7 mouse cellular contexts compared by ENCODE assay signal in genomic region chr2:156873629-156874028, GRCm38 (mm10). TPM values are rescaled to one million over a fixed set of nuclear protein-coding genes. Genes with fewer than 3 reads are reported as not detected.
DNase-seq lines count a peak whose midpoint lies in the region; ATAC-seq and TF ChIP-seq lines count a peak whose summit lies in the region.

No protein-coding gene starts in this region.

- no peak overlapping the region for H3K9ac ChIP-seq in limb, embryonic 14.5 days (ENCODE audit: low read depth, low read length, severe bottlenecking)
- no peak overlapping the region for H3K9ac ChIP-seq in neural tube, embryonic 13.5 days

- H3K9me3 ChIP-seq in limb, embryonic 14.5 days (ENCODE audit: control insufficient read depth, low read length), result no peaks in the 10 kb centered on the region
- no peaks in the 10 kb centered on the region for H3K9me3 ChIP-seq in neural tube, embryonic 13.5 days

- no peaks in the 10 kb centered on the region for H3K4me1 ChIP-seq in limb, embryonic 14.5 days (ENCODE audit: control insufficient read depth, insufficient read depth, low read length)
- H3K4me1 ChIP-seq in neural tube, embryonic 13.5 days (replicated peaks), result peaks cover 14% of the 10 kb centered on the region; the same call in 1 of the 2 replicates

- peaks cover 61% of the 10 kb centered on the region for H3K36me3 ChIP-seq in limb, embryonic 14.5 days (ENCODE audit: control insufficient read depth, insufficient read depth, low read length)
- peaks cover 66% of the 10 kb centered on the region for H3K36me3 ChIP-seq in neural tube, embryonic 13.5 days

- no peak overlapping the region for H3K4me2 ChIP-seq in limb, embryonic 14.5 days (replicated peaks; ENCODE audit: low read depth, low read length, severe bottlenecking)
- no peak overlapping the region for H3K4me2 ChIP-seq in neural tube, embryonic 13.5 days

- H3K27ac ChIP-seq in limb, embryonic 14.5 days (replicated peaks; ENCODE audit: low read depth, low read length), result no peak overlapping the region
- no peak overlapping the region for H3K27ac ChIP-seq in neural tube, embryonic 13.5 days (replicated peaks)

- 0 out of 2 replicates have a peak, but pooled peaks have one; percentile 57 for ATAC-seq in limb, embryonic 14.5 days (ENCODE audit: low FRiP score, low read depth)
- ATAC-seq in neural tube, embryonic 13.5 days (ENCODE audit: low read depth), result peak; percentile 47; the same call in 1 of the 2 replicates

- H3K4me3 ChIP-seq in limb, embryonic 14.5 days (replicated peaks; ENCODE audit: low read length), result no peak overlapping the region
- no peak overlapping the region for H3K4me3 ChIP-seq in neural tube, embryonic 13.5 days

- intact Hi-C loops in heart, postnatal 14 days (cut with DNase I), result loop anchor here (2.0 to 5.0 kb wide), 2 partner anchors 123 to 209 kb away; no protein-coding TSS in a partner anchor

- TF ChIP-seq POLR2A in limb, embryonic 14.5 days (IDR thresholded peaks at IDR 0.05; ENCODE audit: borderline replicate concordance, extremely low read depth, insufficient read depth, insufficient read length), result no peak

- peak; percentile 29 for DNase-seq in urinary bladder, postnatal 25 days (ENCODE audit: low spot score)
- no peak for DNase-seq in urinary bladder, adult 2 months (ENCODE audit: low spot score)
- peak; percentile 62 for DNase-seq in adrenal gland, postnatal 10 days
- DNase-seq in embryo, embryonic 10.5 days (ENCODE audit: low spot score), result peak; percentile 81
- DNase-seq in heart, postnatal 14 days, result peak; percentile 41 to 69
- peak; percentile 53 for DNase-seq in limb, embryonic 14.5 days (ENCODE audit: low spot score)

- H3K27me3 ChIP-seq in limb, embryonic 14.5 days (ENCODE audit: control insufficient read depth, insufficient read depth, low read length), result no peaks in the 10 kb centered on the region
- no peaks in the 10 kb centered on the region for H3K27me3 ChIP-seq in neural tube, embryonic 13.5 days

- WGBS in limb, embryonic 14.5 days, result 30% methylated on average over 5 of the region's 5 CpGs
- 34% methylated on average over 5 of the region's 5 CpGs for WGBS in neural tube, embryonic 13.5 days

RNA-seq across cellular contexts. Expression of gene Rab5if, which starts 10.7 kb away (rescaled TPM):
- 110 and 134 TPM in 2 replicates for polyA plus RNA-seq in urinary bladder, adult 2 months (2012; rRNA removed)
- total RNA-seq in adrenal gland, postnatal 10 days (2021), result 100 to 1,000 TPM; 277 to 282 TPM
- 100 to 1,000 TPM; 119 to 128 TPM for total RNA-seq in heart, postnatal 14 days (2021)
- 106 and 120 TPM in 2 replicates for polyA plus RNA-seq in limb, embryonic 14.5 days (2012; rRNA removed)
- 167 and 171 TPM in 2 replicates for polyA plus RNA-seq in limb, embryonic 14.5 days (2014; fragmentation: Nextera tagmentation; extraction: Ambion mirVana)
- polyA plus RNA-seq in neural tube, embryonic 13.5 days (2015; fragmentation: Nextera tagmentation; extraction: Ambion mirVana), result 161 and 167 TPM in 2 replicates

RNA-seq across cellular contexts. Expression of gene Sla2, which starts 13.4 kb away (rescaled TPM):
- 0.28 and 0.31 TPM in 2 replicates for polyA plus RNA-seq in urinary bladder, adult 2 months (2012; rRNA removed)
- under 1 TPM; 0.18 to 0.30 TPM for total RNA-seq in adrenal gland, postnatal 10 days (2021)
- 1 to 10 TPM in 1 of 2 experiments, under 1 TPM in 1; 0.10 to 1.3 TPM for total RNA-seq in heart, postnatal 14 days (2021)
- polyA plus RNA-seq in limb, embryonic 14.5 days (2012; rRNA removed), result 0.15 and 0.27 TPM in 2 replicates
- polyA plus RNA-seq in limb, embryonic 14.5 days (2014; fragmentation: Nextera tagmentation; extraction: Ambion mirVana), result 0.23 and 0.26 TPM in 2 replicates
- polyA plus RNA-seq in neural tube, embryonic 13.5 days (2015; fragmentation: Nextera tagmentation; extraction: Ambion mirVana), result 0.18 TPM in 1 of 2 replicates, not detected in the other

RNA-seq across cellular contexts. Expression of gene 4930518I15Rik, which starts 15.9 kb away (rescaled TPM):
- 3.7 and 3.9 TPM in 2 replicates for polyA plus RNA-seq in urinary bladder, adult 2 months (2012; rRNA removed)
- 1 to 10 TPM; 2.0 to 4.0 TPM for total RNA-seq in adrenal gland, postnatal 10 days (2021)
- 1 to 10 TPM; 1.5 to 1.6 TPM for total RNA-seq in heart, postnatal 14 days (2021)
- 2.6 and 3.2 TPM in 2 replicates for polyA plus RNA-seq in limb, embryonic 14.5 days (2012; rRNA removed)
- 5.2 and 7.0 TPM in 2 replicates for polyA plus RNA-seq in limb, embryonic 14.5 days (2014; fragmentation: Nextera tagmentation; extraction: Ambion mirVana)
- 8.3 and 10.4 TPM in 2 replicates for polyA plus RNA-seq in neural tube, embryonic 13.5 days (2015; fragmentation: Nextera tagmentation; extraction: Ambion mirVana)

RNA-seq across cellular contexts. Expression of gene Tgif2, which starts 33.8 kb away (rescaled TPM):
- polyA plus RNA-seq in urinary bladder, adult 2 months (2012; rRNA removed), result 4.6 and 4.8 TPM in 2 replicates
- 1 to 10 TPM; 8.1 to 9.7 TPM for total RNA-seq in adrenal gland, postnatal 10 days (2021)
- total RNA-seq in heart, postnatal 14 days (2021), result 1 to 10 TPM; 1.8 to 2.4 TPM
- polyA plus RNA-seq in limb, embryonic 14.5 days (2012; rRNA removed), result 57.2 and 82.2 TPM in 2 replicates
- 64.9 and 71.7 TPM in 2 replicates for polyA plus RNA-seq in limb, embryonic 14.5 days (2014; fragmentation: Nextera tagmentation; extraction: Ambion mirVana)
- polyA plus RNA-seq in neural tube, embryonic 13.5 days (2015; fragmentation: Nextera tagmentation; extraction: Ambion mirVana), result 24.1 and 31.1 TPM in 2 replicates
